Mouse (Mus musculus) embryonic fibroblast, embryonic 13.5 days (primary cell): Measurements from ENCODE around the gene Lrrfip1.

Source experiments
- CTCF ChIP-seq: IDR thresholded peaks from 2 replicates; pipeline ENCODE4 v1.5.1; 2011; ENCODE audit warnings: mild to moderate bottlenecking, control low read depth, low read length, moderate library complexity, borderline replicate concordance; ENCODE audit not compliant: insufficient read depth
- POLR2A ChIP-seq: IDR thresholded peaks from 2 replicates; pipeline ENCODE4 v1.6.1; 2011; ENCODE audit warnings: low read depth, mild to moderate bottlenecking, control low read depth, low read length, moderate library complexity

- no peak for TF ChIP-seq CTCF
- TF ChIP-seq POLR2A: no peak
These were observed 53.0 kb downstream of the Lrrfip1 start for GRCm38 (mm10) chr1:91051461-91052094.
